Mouse (Mus musculus) thymus, adult 2 months (tissue): Measurements from ENCODE around the gene Gm10197.

ENCODE experiments used
- CTCF ChIP-seq: fragments of 200-500 bp; IDR thresholded peaks from 2 replicates; pipeline ENCODE4 v1.5.1; 2012; ENCODE audit warnings: mild to moderate bottlenecking, control low read depth, low read length, moderate library complexity, borderline replicate concordance; ENCODE audit not compliant: control insufficient read depth, poor library complexity, insufficient read depth; ENCODE audit errors: extremely low read depth
- POLR2A ChIP-seq: fragments of 200-500 bp; IDR thresholded peaks from 2 replicates; pipeline ENCODE4 v1.6.1; 2012; ENCODE audit warnings: mild to moderate bottlenecking, low read length, control low read depth, moderate library complexity; ENCODE audit not compliant: control insufficient read depth, poor library complexity, insufficient read depth; ENCODE audit errors: extremely low read depth

DNA sequence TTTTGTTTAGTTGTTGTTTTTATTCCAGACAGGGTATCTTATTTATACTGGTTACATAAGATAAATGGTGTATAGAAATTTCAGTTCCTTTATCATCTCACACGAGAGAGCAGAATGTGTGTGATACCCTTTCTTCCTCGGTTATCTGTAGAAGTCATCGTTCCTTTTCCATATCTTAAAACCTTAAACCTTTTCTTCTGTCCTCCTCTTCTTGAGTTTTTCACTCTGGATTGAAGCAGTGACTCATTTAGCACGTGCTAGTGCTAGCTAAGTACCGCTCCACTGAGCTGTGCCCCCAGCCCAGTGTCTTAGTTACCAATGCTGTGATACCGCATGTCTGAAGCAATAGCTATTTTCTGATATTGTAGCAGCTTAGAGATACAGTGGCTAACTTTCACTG lies 37.8 kb downstream of the Gm10197 start:
- TF ChIP-seq POLR2A (no peak), CTCF (no peak)
